Mouse (Mus musculus) ES-E14 (cell line): ENCODE measurements around the gene Abca4. TPM values are rescaled to one million over a fixed set of nuclear protein-coding genes. Genes with fewer than 3 reads are reported as not detected.

ENCODE experiments used
- DNase-seq: peaks from one replicate; pipeline ENCODE4 v3.0.0-alpha.2; 2013; ENCODE audit warnings: low read depth, low spot score
- H3K27ac ChIP-seq: 2 replicates; pipeline ENCODE4 v1.5.1; 2012; ENCODE audit warnings: low read depth, mild to moderate bottlenecking, low read length, moderate library complexity, mixed read lengths; ENCODE audit not compliant: poor library complexity, insufficient read depth, severe bottlenecking
- H3K36me3 ChIP-seq: 2 replicates; pipeline ENCODE4 v1.6.1; 2012; ENCODE audit warnings: mild to moderate bottlenecking, low read length, moderate library complexity, mixed read lengths; ENCODE audit not compliant: control insufficient read depth, poor library complexity, insufficient read depth, severe bottlenecking
- H3K4me1 ChIP-seq, 2 experiments: fragments of 150-350 bp in 1 of 2; sonication (generic) in 1 of 2; 2 replicates each; pipeline ENCODE4 v1.6.1; 2012; ENCODE audit warnings: low read length in 2 of 2, mild to moderate bottlenecking in 1 of 2, mixed read lengths in 1 of 2; ENCODE audit not compliant: control insufficient read depth in 2 of 2, insufficient read depth in 2 of 2, poor library complexity in 1 of 2
- H3K4me3 ChIP-seq, 2 experiments: fragments of 150-350 bp in 1 of 2; sonication (generic) in 1 of 2; 2 replicates each; pipeline ENCODE4 v1.5.1; 2012; ENCODE audit warnings: low read length in 2 of 2, low read depth in 1 of 2, mild to moderate bottlenecking in 1 of 2, mixed read lengths in 1 of 2; ENCODE audit not compliant: insufficient read depth in 1 of 2, poor library complexity in 1 of 2, severe bottlenecking in 1 of 2
- H3K9ac ChIP-seq: 2 replicates; pipeline ENCODE4 v1.6.1; 2012; ENCODE audit warnings: low read depth, mild to moderate bottlenecking, low read length, mixed read lengths; ENCODE audit not compliant: poor library complexity, insufficient read depth, severe bottlenecking
- H3K9me3 ChIP-seq: fragments of 150-350 bp; sonication (generic); 2 replicates; pipeline ENCODE4 v1.6.1; 2012; ENCODE audit warnings: low read depth, mild to moderate bottlenecking, low read length; ENCODE audit not compliant: control insufficient read depth, insufficient read depth
- CHD2 ChIP-seq: IDR thresholded peaks from 2 replicates; pipeline ENCODE4 v1.6.1; 2014; ENCODE audit warnings: mild to moderate bottlenecking, low read depth, low read length, inconsistent platforms
- HCFC1 ChIP-seq: IDR thresholded peaks from 2 replicates; pipeline ENCODE4 v1.6.1; 2012; ENCODE audit warnings: low read length, inconsistent platforms, borderline replicate concordance; ENCODE audit not compliant: insufficient read depth
- MAFK ChIP-seq: IDR thresholded peaks from 2 replicates; pipeline ENCODE4 v1.6.1; 2014; ENCODE audit warnings: mild to moderate bottlenecking, low read depth, low read length, inconsistent platforms; ENCODE audit not compliant: insufficient read depth
- ZC3H11A ChIP-seq: IDR thresholded peaks from 2 replicates; pipeline ENCODE4 v1.6.1; 2012; ENCODE audit warnings: low read depth, mild to moderate bottlenecking, inconsistent platforms, low read length, borderline replicate concordance
- ZNF384 ChIP-seq: IDR thresholded peaks from 2 replicates; pipeline ENCODE4 v1.6.1; 2012; ENCODE audit warnings: low read depth, low read length, inconsistent platforms
- in situ Hi-C, 2 experiments: fragments of 600-800 bp; cut with MboI; formaldehyde crosslinking; loops; one replicate each; pipeline ENCODE4 v1.15.1; 2025; ENCODE audit warnings: low sequenced_read_pairs in 2 of 2, inconsistent platforms in 1 of 2; ENCODE audit not compliant: unreplicated experiment in 2 of 2
- total RNA-seq: library from RNA; depleted of rRNA; stranded (reverse); fragments of 300-350 nt; gene quantifications from 2 replicates; pipeline ENCODE4 v1.2.3, GENCODE M21; 2012

Abca4 gene
- total RNA-seq, 1 experiment = 2.3 TPM

DNA sequence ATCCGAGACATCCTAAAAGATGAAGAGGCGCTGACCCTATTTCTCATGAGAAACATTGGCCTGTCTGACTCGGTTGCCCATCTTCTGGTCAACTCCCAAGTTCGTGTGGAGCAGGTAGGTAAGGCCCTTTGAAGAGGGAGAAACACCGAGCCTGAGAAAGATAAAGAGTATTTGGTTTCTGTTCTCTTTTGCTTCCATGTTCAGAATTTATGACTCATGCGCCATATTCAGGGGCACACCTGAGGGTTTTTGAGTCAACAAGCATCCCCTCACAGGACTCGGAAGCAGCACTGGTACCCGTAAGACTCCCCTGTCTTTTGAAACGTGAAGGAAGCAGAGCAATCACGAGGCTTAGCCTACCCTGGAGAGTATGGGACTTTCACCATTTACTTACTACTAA is 18.3 kb downstream of the Abca4 start:
- no peak for DNase-seq
- Histone ChIP-seq H3K4me1 (peaks cover 0 to 2% of the 10 kb centered on the region in 2 experiments; a peak in 1 of 4 replicates), H3K27ac (no peak overlapping the region)

DNA sequence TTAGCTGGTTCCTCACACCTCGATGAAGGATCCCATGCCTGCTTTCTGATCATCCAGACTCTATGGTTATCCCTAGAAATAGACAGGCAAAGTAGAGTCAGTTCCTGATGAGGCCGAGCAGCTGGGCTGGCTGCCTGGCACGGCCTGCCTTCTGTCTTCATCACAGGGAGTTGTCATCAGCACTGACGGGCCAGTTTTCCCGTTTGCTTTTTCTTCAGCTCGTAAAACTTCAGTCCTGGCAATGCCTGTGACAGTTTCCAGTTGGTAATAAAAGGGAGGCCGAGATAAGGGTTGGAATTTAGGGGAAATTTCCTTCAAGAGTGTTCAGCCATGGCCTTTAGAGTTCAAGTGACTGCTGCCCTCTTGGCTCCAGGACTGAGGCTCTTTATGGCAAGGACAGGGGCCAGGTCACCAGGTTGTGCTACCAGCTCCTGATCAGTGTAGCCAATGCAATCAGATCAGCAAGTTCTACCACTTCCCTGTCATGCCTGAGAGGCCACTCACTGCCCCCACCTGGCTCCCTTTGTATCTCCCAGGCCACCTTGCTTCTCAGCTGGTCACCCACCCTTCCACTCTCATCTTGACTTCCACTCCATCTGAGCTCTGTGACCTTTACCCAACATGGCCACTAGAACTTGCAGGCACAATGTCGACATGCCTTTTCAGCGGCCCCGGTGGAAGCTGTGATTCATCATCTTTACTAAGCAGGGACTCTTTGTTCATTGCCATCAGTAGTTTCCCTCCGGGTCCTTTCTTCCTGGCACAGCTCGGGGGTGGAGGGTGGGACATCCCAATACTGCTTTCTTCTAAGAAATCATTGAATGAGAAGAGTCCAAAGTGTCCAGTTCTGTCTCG is 20.5 kb downstream of the Abca4 start:
- no peak for DNase-seq
- Histone ChIP-seq H3K36me3 (no peaks in the 10 kb centered on the region), H3K27ac (no peak overlapping the region), H3K4me3 (no peak overlapping the region), H3K9me3 (no peaks in the 10 kb centered on the region), H3K9ac (no peak overlapping the region), H3K4me1 (no peaks in the 10 kb centered on the region)
- TF ChIP-seq ZC3H11A = no peak
- no peak for TF ChIP-seq MAFK
- no peak for TF ChIP-seq ZNF384
- TF ChIP-seq CHD2 = no peak
- no peak for TF ChIP-seq HCFC1
- in situ Hi-C loops = no loop called here

More for the DNA sequence above, 18.3 kb downstream of the Abca4 start:
- no peak overlapping the region for H3K9ac ChIP-seq
- H3K4me3 ChIP-seq = no peak overlapping the region
- TF ChIP-seq MAFK (no peak), HCFC1 (no peak), CHD2 (no peak)
- in situ Hi-C loops = no loop called here
- H3K9me3 ChIP-seq = no peaks in the 10 kb centered on the region
- H3K36me3 ChIP-seq = no peaks in the 10 kb centered on the region

GRCm38 (mm10) chr3:122071769-122072168 is 27.5 kb downstream of the Abca4 start:
- H3K27ac ChIP-seq = no peak overlapping the region
- DNase-seq = no peak
- no peaks in the 10 kb centered on the region for H3K9me3 ChIP-seq
- no peak overlapping the region for H3K4me3 ChIP-seq
- no peak for TF ChIP-seq HCFC1
- no peak for TF ChIP-seq ZNF384
- TF ChIP-seq MAFK = no peak
- no peak for TF ChIP-seq ZC3H11A
- no peak for TF ChIP-seq CHD2
- in situ Hi-C loops = no loop called here
- no peaks in the 10 kb centered on the region for H3K36me3 ChIP-seq
- no peak overlapping the region for H3K9ac ChIP-seq
- H3K4me1 ChIP-seq = no peaks in the 10 kb centered on the region

DNA sequence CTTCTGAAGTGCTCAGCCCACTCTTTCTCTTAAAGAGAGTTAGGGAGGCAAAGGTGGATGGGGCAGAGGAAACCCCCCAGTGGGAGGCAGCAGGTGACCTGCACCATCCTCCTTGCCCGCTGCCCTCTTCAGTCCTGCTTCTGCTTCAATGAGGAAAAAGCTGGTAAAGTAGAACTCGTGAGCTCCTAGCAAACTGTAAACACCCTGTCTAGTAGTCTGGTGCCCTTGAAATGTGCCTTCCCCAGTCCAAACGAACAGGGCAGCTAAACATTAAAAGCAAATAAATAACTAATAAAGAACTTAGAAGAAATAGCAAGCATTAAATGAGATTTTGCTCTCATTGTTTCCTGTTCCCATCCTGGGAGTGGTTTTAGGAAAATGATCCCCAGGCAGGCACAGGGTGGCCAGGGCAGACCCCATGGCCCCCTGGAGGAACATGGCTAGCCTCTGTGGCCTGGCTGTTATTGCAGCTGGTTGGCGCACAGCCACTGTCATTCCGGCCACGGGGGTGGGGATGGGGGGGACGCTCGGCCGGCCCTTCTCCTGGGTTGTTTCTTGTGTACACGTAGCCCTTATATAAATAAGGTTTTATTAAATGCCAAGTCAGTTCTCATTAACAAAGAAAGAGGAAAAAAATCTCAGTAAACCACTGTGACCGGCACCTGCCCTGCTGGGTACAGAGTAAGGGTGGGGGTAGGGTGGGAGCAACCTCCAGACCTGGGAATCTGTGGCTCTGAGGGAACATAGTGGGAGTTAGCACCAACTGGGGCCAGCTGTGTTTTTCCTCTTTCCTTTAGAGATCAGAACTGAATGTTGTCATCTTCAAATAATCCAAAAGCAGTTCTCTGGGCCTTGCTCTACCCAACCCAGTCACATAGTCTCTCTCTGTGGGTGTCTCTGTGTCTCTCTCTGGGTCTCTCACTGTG is 28.7 kb downstream of the Abca4 start:
- TF ChIP-seq MAFK (no peak), ZNF384 (no peak), ZC3H11A (no peak), HCFC1 (no peak), CHD2 (no peak)
- in situ Hi-C loops = no loop called here
- H3K4me3 ChIP-seq = no peak overlapping the region
- H3K27ac ChIP-seq = no peak overlapping the region
- H3K36me3 ChIP-seq = no peaks in the 10 kb centered on the region
- H3K4me1 ChIP-seq = no peaks in the 10 kb centered on the region
- H3K9ac ChIP-seq = no peak overlapping the region
- H3K9me3 ChIP-seq = no peaks in the 10 kb centered on the region
- DNase-seq = no peak
